In the genomic region with DNA sequence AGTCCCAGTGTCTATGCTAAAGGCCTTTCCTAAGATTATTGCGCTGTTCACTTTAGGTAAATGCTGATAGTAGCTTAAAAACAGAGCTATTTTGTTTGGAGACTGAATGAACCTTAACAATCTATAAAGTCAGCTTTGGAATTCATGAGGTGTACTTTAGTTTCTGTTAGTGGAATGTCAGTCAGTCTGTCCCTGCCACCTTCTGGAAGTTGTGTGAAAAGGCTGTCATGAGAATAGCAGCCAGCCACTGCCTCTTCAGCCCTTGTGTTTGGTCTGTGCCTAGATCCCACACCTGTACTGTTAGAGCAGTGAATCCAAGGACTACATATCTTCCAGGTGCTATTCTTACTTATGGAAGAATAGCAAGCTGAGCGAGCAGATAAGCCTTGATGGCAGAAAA, we compare ENCODE assay signal across 11 mouse cellular contexts.
DNase-seq lines count a peak whose midpoint lies in the region; ATAC-seq and TF ChIP-seq lines count a peak whose summit lies in the region.
"Had no signal": no experiment of that assay in that cellular context is flagged by ENCODE, and none has a peak within 500 bp of the region (broad histone marks: within the 10 kb centered on the region; RNA-seq: fewer than 3 reads in every experiment).

No protein-coding gene starts in this region.

- WGBS in heart, embryonic 12.5 days, result 77% methylated on average over 2 of the region's 2 CpGs
- 79% methylated on average over 2 of the region's 2 CpGs for WGBS in lung, adult 2 months
- 96% methylated on average over 2 of the region's 2 CpGs for WGBS in neural tube, embryonic 15.5 days

- TF ChIP-seq CTCF in lung, adult 2 months (IDR thresholded peaks at IDR 0.05; ENCODE audit: insufficient read depth, low read length), result peak; percentile 40; the same call in 1 of the 2 replicates

- H3K27me3 ChIP-seq in heart, embryonic 12.5 days (replicated peaks), result no peaks in the 10 kb centered on the region
- H3K27me3 ChIP-seq in neural tube, embryonic 15.5 days (replicated peaks), result no peaks in the 10 kb centered on the region
- H3K27me3 ChIP-seq: megakaryocyte, embryonic 14.5 days had no signal

- no peak for TF ChIP-seq POLR2A in lung, adult 2 months (IDR thresholded peaks at IDR 0.05; ENCODE audit: borderline replicate concordance, extremely low read depth, low read depth, low read length)

- no peak overlapping the region for H3K27ac ChIP-seq in heart, embryonic 12.5 days (ENCODE audit: poor library complexity, severe bottlenecking)
- H3K27ac ChIP-seq in neural tube, embryonic 15.5 days (replicated peaks), result no peak overlapping the region

- no peaks in the 10 kb centered on the region for H3K36me3 ChIP-seq in heart, embryonic 12.5 days
- H3K36me3 ChIP-seq in neural tube, embryonic 15.5 days, result no peaks in the 10 kb centered on the region

- ATAC-seq in heart, embryonic 12.5 days (ENCODE audit: insufficient number of reproducible peaks, low FRiP score), result no peak
- ATAC-seq in neural tube, embryonic 15.5 days (ENCODE audit: low FRiP score), result no peak
- ATAC-seq: forebrain, embryonic 14.5 days had no signal

- no peak overlapping the region for H3K4me2 ChIP-seq in heart, embryonic 12.5 days
- no peak overlapping the region for H3K4me2 ChIP-seq in neural tube, embryonic 15.5 days

- H3K9ac ChIP-seq in heart, embryonic 12.5 days, result no peak overlapping the region
- H3K9ac ChIP-seq in neural tube, embryonic 15.5 days (replicated peaks), result no peak overlapping the region

- no peak overlapping the region for H3K4me3 ChIP-seq in heart, embryonic 12.5 days
- H3K4me3 ChIP-seq in lung, adult 2 months (replicated peaks; ENCODE audit: extremely low read depth, low read depth, low read length), result no peak overlapping the region
- H3K4me3 ChIP-seq in neural tube, embryonic 15.5 days (replicated peaks), result no peak overlapping the region
- H3K4me3 ChIP-seq: megakaryocyte, embryonic 14.5 days had no signal

- H3K9me3 ChIP-seq in heart, embryonic 12.5 days (replicated peaks), result no peaks in the 10 kb centered on the region
- H3K9me3 ChIP-seq in neural tube, embryonic 15.5 days (replicated peaks), result no peaks in the 10 kb centered on the region
- H3K9me3 ChIP-seq: G1E; megakaryocyte, embryonic 14.5 days had no signal

- peaks cover 12% of the 10 kb centered on the region; the same call in 1 of the 2 replicates for H3K4me1 ChIP-seq in heart, embryonic 12.5 days (replicated peaks)
- H3K4me1 ChIP-seq in lung, adult 2 months (ENCODE audit: control insufficient read depth, insufficient read depth, low read length), result peaks cover 4% of the 10 kb centered on the region
- 0 out of 2 replicates have a peak, but pooled peaks cover 2% of the 10 kb centered on the region for H3K4me1 ChIP-seq in neural tube, embryonic 15.5 days

- DNase-seq in heart, adult 8-10 months (ENCODE audit: low spot score), result peak; percentile 22
- no peak for DNase-seq in lung, adult 2 months
- DNase-seq in lung, postnatal 4 days, result no peak
- peak; percentile 42 for DNase-seq in NIH3T3 (ENCODE audit: low read depth)
- peak; percentile 61 for DNase-seq in lung, postnatal 36 days
- DNase-seq in embryo, embryonic 9.5 days (ENCODE audit: extremely low spot score), result no peak

Comparison
In these comparisons a context has a peak if more than half of its experiments do, and no peak if none do; other contexts are left out.
1. DNase-seq: peak in heart, adult 8-10 months (single experiment), NIH3T3 (single experiment) and lung, postnatal 36 days (single experiment); none in lung, adult 2 months (single experiment), lung, postnatal 4 days (0 of 2) and embryo, embryonic 9.5 days (single experiment).